Mouse (Mus musculus) urinary bladder, postnatal 14 days (tissue): ENCODE results near the gene Ablim1.

Source experiments
- DNase-seq: peaks from one replicate; pipeline ENCODE4 v3.0.0; 2021; ENCODE audit warnings: low spot score

Gene Ablim1

DNA sequence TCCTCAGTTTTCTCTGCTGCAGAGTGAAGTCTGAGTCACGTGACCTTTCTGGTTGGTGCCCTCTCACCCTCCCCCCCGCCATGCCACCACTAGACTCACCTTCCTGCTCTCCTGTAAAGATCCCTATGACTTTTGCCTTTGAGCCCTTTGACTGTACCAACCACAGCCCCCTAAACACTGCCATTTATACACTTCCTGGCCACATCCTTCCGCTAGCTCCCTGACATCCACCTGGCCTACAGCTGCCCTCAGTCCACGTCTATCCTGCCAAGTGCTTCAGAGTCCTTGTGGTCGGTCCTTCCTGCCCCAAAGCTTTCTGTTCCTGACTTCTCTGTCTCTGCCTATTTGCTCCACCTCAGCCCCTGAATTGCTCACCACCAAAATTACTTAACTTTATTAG, 29.1 kb upstream of the Ablim1 start:
- DNase-seq = no peak

DNA sequence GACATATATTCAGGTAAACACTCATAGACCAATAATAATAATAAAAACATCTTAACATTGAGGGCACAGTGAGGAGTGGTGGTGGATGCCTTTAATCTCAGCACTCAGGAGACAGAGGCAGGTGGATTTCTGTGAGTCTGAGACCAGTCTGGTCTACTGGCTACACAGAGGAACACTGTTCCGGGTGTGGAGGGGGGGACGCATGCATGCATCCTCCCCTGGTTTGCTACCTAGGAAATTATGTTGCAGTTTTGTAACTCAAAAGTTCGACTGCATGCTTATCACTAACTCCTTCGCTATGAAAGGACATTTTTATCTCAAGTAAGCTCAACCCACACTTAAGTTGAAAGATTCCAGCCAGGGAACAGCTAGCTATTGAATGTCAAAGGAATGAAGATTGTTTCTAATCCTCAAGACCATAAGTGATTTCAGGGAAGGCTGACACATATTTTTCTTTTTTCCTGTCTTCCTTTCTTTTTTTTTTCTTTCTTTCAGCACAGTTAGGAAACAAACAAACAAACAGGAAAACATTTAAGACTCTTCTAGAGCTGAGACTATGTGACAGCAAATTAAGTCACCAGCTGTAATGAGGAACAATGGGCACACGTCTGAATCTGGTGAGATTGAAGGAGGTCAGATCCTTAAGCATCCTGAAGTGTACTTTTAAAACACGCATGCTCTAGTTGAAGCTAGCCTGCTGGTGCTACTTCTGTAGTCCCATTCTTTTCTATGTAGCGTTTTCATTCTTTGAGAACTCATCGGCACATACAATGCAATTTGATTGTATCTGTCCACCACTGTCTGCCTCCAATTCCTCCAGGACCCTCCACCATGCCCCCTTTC, 26.4 kb upstream of the Ablim1 start:
- no peak for DNase-seq

DNA sequence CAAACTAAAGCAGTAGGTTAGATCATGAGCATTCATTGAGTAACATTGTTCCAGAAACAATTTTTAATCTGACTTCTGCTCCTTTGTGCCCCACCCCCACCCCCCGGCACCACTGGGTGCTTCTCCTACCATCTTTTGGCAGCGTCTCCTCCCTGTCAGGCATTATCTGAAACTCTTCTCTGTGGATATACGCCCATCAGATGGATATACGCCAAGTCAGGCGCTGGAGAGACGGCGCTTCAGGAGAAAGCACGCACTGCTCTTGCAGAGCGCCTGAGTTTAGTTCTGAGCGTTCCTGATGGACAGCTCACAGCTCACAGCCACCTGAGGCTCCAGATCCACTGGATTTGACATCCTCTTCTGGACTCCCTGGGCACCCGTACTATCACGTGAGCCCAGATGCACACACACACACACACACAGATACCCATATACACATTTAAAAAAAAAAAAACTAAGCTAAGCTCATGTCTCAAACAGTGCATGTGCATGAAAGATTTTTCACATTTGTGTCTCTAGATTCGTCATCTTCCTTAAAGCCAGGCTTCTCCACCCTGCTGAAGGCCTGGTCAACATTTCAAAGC, 24.7 kb upstream of the Ablim1 start:
- DNase-seq = no peak

GRCm38 (mm10) chr19:57335135-57335534, 20.4 kb upstream of the Ablim1 start:
- no peak for DNase-seq

GRCm38 (mm10) chr19:57333356-57333755, 18.6 kb upstream of the Ablim1 start:
- no peak for DNase-seq

DNA sequence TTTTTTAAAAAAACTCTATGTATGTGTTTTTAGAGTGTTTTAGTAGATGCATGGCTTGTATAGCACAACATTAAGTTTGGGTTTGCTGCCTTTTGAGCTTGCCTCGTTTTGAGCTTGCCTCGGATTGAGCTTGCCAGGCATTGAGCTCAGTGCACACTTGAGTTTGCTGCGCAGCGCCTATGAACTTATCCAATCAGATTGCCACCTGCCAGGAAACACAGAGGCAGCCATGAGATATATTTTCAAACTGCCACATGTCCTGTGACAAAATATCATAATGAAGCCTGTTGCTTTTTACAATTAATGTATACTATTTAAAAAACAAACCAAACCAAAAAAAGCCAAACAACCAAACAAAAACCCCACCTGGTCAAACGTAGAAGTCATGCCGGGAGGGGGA, 16.5 kb upstream of the Ablim1 start:
- DNase-seq = no peak

DNA sequence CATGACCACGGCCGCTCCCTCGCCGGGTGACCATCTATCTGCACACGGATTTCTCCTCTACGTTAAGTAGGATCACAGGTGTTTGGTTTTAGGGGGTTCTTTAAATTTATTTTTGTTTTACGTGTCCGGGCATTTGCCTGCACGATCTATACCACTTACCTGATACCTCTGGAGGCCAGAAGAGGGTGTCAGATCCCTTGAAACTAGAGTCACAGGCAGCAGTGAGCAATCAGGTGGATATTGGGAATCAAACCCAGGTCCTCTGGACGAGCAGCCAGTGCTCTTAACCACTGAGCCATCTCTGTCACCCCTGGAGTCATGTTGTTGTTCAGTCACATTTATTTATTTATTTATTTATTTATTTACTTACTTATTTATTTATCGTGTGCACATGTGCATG, 15.6 kb upstream of the Ablim1 start:
- no peak for DNase-seq

DNA sequence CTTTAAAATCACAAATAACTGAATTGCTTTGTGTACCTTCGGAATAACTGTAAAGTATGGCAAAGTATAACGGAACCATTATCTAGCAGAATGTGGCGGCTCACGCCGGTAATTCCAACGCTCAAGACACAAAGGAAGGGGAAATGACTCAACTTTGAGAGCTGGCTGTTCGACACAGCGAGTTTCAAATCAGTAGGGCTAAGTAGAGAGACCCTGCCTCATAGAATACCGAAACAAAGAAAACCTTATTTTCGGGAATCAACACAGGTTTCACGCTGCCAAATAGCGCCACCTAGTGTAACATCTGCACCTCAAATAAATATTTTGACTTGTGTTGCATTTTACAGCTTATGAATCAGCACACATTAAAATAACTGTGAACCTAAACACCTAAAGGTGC, 14.1 kb upstream of the Ablim1 start:
- peak; percentile 42 for DNase-seq

GRCm38 (mm10) chr19:57328269-57328668, 13.6 kb upstream of the Ablim1 start:
- no peak for DNase-seq

DNA sequence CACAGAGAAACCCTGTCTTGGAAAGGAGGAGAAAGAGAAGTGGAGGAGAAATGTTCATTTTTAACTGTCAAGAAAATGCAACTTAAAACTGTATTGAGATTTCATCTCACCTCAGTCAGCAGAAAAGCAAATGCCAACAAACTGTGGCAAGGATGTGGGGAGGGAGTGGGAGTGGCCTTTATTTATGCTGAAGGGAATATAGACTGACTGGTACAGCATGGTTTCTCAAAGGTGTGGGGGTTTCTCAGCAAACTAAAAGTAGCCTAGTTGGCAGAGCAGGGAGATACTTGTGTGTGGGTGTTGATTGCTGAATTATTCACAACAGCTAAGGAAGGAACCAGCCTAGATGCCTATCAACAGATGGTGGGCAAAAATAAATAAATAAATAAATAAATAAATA, 13.0 kb upstream of the Ablim1 start:
- no peak for DNase-seq

DNA sequence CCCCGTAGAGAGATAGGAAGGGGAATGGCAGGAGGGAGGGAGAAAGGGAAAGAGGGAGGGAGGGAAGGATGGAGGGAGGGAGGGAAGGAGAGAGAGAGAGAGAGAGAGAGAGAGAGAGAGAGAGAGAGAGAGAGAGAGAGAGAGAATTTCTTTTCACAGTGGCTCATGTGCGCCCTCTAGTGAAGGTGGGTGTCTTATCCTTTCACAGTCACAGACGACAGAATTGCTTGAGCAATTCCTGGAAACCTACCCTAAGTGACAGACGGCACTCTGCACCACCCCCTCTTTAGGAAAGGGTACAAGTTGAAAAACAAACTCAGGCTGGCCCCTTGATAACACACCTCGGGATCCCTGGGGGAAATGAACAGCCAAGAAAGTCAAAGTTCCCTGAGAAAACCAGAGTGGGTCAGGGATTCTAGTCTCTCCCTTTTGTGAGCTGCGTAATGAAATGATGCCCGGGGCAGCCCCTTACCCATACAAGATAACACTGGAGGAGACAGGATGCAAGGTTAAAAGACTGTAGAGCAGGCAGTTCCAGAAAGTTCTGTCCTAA, 11.1 kb upstream of the Ablim1 start:
- peak; percentile 78 for DNase-seq

GRCm38 (mm10) chr19:57323087-57323486, 8.4 kb upstream of the Ablim1 start:
- no peak for DNase-seq

DNA sequence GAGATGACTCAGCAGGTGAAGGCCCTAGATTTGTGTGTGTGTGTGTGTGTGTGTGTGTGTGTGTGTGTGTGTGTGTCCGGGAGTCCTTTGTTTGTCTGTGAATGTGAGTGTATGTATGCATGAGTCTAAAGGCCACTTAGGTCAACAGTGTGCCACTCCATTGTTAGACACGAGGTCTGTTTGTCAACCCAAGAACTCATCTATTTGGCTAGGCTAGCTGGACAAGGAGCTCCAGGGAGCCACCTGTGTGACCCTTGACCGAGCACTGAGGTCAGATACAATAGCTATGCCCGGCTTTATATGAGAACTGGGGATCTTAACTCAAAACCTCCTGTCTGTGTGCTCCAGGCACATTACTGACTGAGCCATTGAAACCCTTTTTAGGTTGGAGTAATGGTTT, 7.8 kb upstream of the Ablim1 start:
- no peak for DNase-seq

GRCm38 (mm10) chr19:57321839-57322238, 7.1 kb upstream of the Ablim1 start:
- no peak for DNase-seq

- DNase-seq = no peak
Measured at GRCm38 (mm10) chr19:57320656-57321382, 6.1 kb upstream of the Ablim1 start.

GRCm38 (mm10) chr19:57316597-57316996, 1.9 kb upstream of the Ablim1 start:
- DNase-seq = no peak

- no peak for DNase-seq
Measured at GRCm38 (mm10) chr19:57315013-57315565, 370 bp upstream of the Ablim1 start.

DNA sequence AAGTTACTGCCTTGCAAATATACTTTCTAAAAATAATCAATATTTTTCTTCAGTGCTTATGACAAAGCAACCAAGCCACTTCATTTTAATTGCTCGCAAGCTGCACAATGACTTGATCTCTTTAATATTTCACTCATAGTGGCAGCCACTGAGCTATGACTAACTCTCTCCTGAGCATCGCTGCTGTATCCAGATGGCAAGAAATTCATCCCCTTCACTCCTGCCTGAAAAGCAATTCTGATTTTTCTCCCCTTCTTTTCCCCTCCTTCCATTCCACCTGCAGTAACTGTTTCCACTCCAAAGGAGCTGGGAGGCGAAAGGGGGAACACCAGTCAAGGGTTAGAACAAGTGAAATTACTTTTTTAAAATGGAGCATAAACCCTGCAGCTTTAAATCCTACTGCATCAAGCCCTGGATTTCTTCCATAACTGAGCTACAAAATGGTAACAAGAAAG, 801 bp downstream of the Ablim1 start:
- no peak for DNase-seq

DNA sequence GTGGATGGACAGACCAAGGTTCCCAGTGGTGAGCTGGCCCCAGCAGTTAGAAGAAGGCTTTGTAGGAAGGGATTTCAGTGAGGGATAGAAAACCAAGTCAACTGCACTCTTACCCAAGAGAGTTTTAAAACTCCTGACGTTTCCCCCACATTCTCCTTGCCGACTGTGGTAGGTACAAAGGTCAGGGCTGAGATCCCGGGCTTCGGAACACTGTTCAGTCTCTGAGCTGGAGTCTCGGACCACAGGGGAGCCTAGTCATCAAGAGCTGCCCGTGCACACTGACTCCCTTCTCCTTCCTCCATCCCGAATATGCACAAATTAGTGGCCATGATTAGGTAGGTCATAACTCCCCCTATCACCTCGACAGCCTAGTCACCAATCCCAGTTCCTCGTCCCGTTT, 1.5 kb downstream of the Ablim1 start:
- no peak for DNase-seq

GRCm38 (mm10) chr19:57309980-57310379, 4.7 kb downstream of the Ablim1 start:
- DNase-seq = no peak

GRCm38 (mm10) chr19:57306601-57307000, 8.1 kb downstream of the Ablim1 start:
- no peak for DNase-seq

GRCm38 (mm10) chr19:57305972-57306371, 8.7 kb downstream of the Ablim1 start:
- no peak for DNase-seq
